Mouse (Mus musculus) lung, postnatal 0 days (tissue): ENCODE data around the gene Gbx2. TPM values are rescaled to one million over a fixed set of nuclear protein-coding genes. Genes with fewer than 3 reads are reported as not detected.
A peak's percentile ranks its signal among the peaks of the same experiment; 100 is the strongest.

Experiments used
- ATAC-seq: fragments of 200-750 bp; cut with Nextera tagmentation; 2 replicates; pipeline ENCODE4 v1.8.0; 2017; ENCODE audit warnings: moderate library complexity
- DNase-seq: peaks from one replicate; pipeline ENCODE4 v3.0.0-alpha.2; 2016; ENCODE audit warnings: low spot score
- H3K27ac ChIP-seq: fragments of 300-500 bp; sonication (generic); 2 replicates; pipeline ENCODE4 v1.5.1; 2014; ENCODE audit warnings: antibody characterized with exemption, mild to moderate bottlenecking, low read length, mixed read lengths
- H3K27me3 ChIP-seq: fragments of 300-500 bp; sonication (generic); replicated peaks from 2 replicates; pipeline ENCODE4 v1.6.1; 2014; ENCODE audit warnings: low read length, mixed read lengths; ENCODE audit not compliant: insufficient read depth
- H3K36me3 ChIP-seq: fragments of 300-500 bp; sonication (generic); 2 replicates; pipeline ENCODE4 v1.6.1; 2014; ENCODE audit warnings: low read length, mixed read lengths; ENCODE audit not compliant: insufficient read depth
- H3K4me1 ChIP-seq: fragments of 300-500 bp; sonication (generic); 2 replicates; pipeline ENCODE4 v1.6.1; 2014; ENCODE audit warnings: antibody characterized with exemption, low read depth, low read length, mixed read lengths; ENCODE audit not compliant: insufficient read depth
- H3K4me2 ChIP-seq: fragments of 300-500 bp; sonication (generic); replicated peaks from 2 replicates; pipeline ENCODE4 v1.6.1; 2014; ENCODE audit warnings: low read depth, mild to moderate bottlenecking, low read length, moderate library complexity, mixed read lengths
- H3K4me3 ChIP-seq: fragments of 300-500 bp; sonication (generic); 2 replicates; pipeline ENCODE4 v1.5.1; 2014; ENCODE audit warnings: low read depth, low read length
- H3K9ac ChIP-seq: fragments of 300-500 bp; sonication (generic); replicated peaks from 2 replicates; pipeline ENCODE4 v1.6.1; 2014; ENCODE audit warnings: low read depth, mild to moderate bottlenecking
- H3K9me3 ChIP-seq: fragments of 300-500 bp; sonication (generic); 2 replicates; pipeline ENCODE4 v1.6.1; 2016; ENCODE audit warnings: low read length, mixed read lengths
- CTCF ChIP-seq: IDR thresholded peaks from 2 replicates; pipeline ENCODE4 v1.5.1; 2016; ENCODE audit warnings: antibody characterized with exemption, mild to moderate bottlenecking
- EP300 ChIP-seq: IDR thresholded peaks from 2 replicates; pipeline ENCODE4 v1.6.1; 2016; ENCODE audit warnings: antibody characterized with exemption, mild to moderate bottlenecking, control low read depth
- WGBS: fragments of 180-500 bp; shearing (Covaris S2); extraction: QIAGEN DNeasy Blood & Tissue Kit; methylation state at CpG from one replicate; pipeline ENCODE4 v1.1.7; 2014; 5-methylcytosine and 5-hydroxymethylcytosine counted together
- polyA plus RNA-seq: library from polyadenylated mRNA; unstranded; fragments of >200 nt; fragmentation: Nextera tagmentation; extraction: Ambion mirVana; gene quantifications from 2 replicates; pipeline ENCODE4 v1.2.1, GENCODE M21; 2015

Gbx2 gene
- polyA plus RNA-seq, 1 experiment from 2014 or later = 0.13 TPM

GRCm38 (mm10) chr1:89902641-89903040 lies 28.3 kb downstream of the Gbx2 start:
- DNase-seq (no peak), ATAC-seq (no peak)
- H3K9ac ChIP-seq = no peak overlapping the region
- no peaks in the 10 kb centered on the region for H3K27me3 ChIP-seq
- no peak overlapping the region for H3K4me3 ChIP-seq
- H3K27ac ChIP-seq = no peak overlapping the region
- WGBS = 73% methylated on average over 1 of the region's 1 CpGs
- H3K36me3 ChIP-seq = no peaks in the 10 kb centered on the region
- TF ChIP-seq CTCF (no peak), EP300 (no peak)
- H3K4me2 ChIP-seq = no peak overlapping the region
- no peaks in the 10 kb centered on the region for H3K9me3 ChIP-seq
- no peaks in the 10 kb centered on the region for H3K4me1 ChIP-seq

DNA sequence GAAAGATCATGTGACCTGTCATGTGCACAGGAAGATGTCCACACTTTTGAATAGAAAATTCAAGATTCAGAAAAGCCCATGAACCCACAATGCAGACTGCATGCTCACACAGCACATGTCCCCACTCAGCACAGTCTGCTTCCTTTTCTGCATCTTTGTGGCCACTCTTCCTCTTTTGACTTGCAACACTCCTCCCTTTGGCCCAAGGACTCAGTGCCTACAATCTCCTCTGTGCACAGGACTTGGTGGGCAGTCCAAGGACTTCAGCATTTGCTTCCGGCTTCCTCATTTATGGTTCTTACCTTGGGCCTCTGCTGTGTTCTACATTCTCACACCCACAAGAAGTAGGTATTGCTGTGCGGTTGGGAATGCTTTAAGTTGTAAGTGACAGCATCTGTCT lies 28.7 kb downstream of the Gbx2 start:
- Histone ChIP-seq H3K9ac (no peak overlapping the region), H3K9me3 (no peaks in the 10 kb centered on the region), H3K27me3 (no peaks in the 10 kb centered on the region), H3K4me2 (no peak overlapping the region), H3K4me1 (no peaks in the 10 kb centered on the region), H3K4me3 (no peak overlapping the region), H3K27ac (no peak overlapping the region), H3K36me3 (no peaks in the 10 kb centered on the region)
- ATAC-seq = no peak
- 99% methylated on average over 2 of the region's 2 CpGs for WGBS
- DNase-seq = no peak
- TF ChIP-seq EP300 = no peak

DNA sequence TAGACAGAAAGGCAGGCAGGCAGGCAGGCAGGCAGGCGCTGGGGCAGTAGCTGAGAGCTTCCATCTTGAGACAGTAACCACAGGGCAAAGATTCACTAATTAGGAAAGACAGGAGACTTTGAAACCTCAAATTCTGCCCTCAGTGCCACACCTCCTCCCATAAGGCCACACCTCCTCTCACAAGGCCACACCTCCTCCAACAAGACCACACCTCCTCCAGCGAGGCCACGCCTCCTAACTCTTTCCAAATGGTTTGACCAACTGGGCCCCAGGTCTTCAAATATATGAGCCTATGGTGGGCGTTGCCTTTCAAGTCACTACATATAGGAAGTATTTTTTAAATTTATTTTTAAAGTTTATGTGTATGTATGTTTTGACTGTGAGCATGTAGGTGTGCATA lies 29.6 kb downstream of the Gbx2 start:
- H3K9me3 ChIP-seq = no peaks in the 10 kb centered on the region
- no peak for TF ChIP-seq EP300
- no peak for TF ChIP-seq CTCF
- H3K4me3 ChIP-seq = no peak overlapping the region
- no peaks in the 10 kb centered on the region for H3K27me3 ChIP-seq
- H3K36me3 ChIP-seq = no peaks in the 10 kb centered on the region
- no peak overlapping the region for H3K9ac ChIP-seq
- 77% methylated on average over 4 of the region's 4 CpGs for WGBS
- no peaks in the 10 kb centered on the region for H3K4me1 ChIP-seq
- ATAC-seq (no peak), DNase-seq (no peak)
- H3K27ac ChIP-seq = no peak overlapping the region
- no peak overlapping the region for H3K4me2 ChIP-seq

- H3K36me3 ChIP-seq = no peaks in the 10 kb centered on the region
- TF ChIP-seq CTCF = no peak
- TF ChIP-seq EP300 = no peak
- no peak overlapping the region for H3K27ac ChIP-seq
- H3K4me2 ChIP-seq = no peak overlapping the region
- no peaks in the 10 kb centered on the region for H3K9me3 ChIP-seq
- no peak overlapping the region for H3K4me3 ChIP-seq
- DNase-seq (no peak), ATAC-seq (no peak)
- WGBS = 63% methylated on average over 11 of the region's 11 CpGs
- no peaks in the 10 kb centered on the region for H3K4me1 ChIP-seq
- H3K27me3 ChIP-seq = no peaks in the 10 kb centered on the region
- H3K9ac ChIP-seq = no peak overlapping the region
These were observed 31.1 kb downstream of the Gbx2 start for GRCm38 (mm10) chr1:89899761-89900445.

DNA sequence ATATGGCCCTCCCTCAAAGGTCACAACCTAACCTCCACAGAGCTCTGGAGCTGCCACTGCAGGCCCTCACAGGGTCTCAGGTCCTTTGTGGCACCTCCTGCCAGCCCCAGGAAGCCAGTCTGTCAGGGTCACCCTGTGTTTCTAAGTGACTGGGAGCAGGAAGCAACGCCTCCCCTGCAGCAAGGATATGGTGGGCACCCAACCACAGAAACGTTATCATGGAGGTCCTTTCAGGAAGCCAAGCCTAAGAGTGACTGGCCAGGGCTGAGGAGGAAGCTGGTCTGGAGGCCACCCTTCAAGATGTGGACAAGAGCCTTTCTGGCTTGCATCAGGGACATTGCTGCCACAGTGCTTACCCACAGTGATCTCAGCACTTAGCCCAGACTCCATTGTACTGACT lies 31.9 kb downstream of the Gbx2 start:
- Histone ChIP-seq H3K9me3 (no peaks in the 10 kb centered on the region), H3K4me2 (no peak overlapping the region), H3K4me3 (no peak overlapping the region), H3K36me3 (no peaks in the 10 kb centered on the region), H3K27me3 (no peaks in the 10 kb centered on the region), H3K27ac (no peak overlapping the region), H3K4me1 (no peaks in the 10 kb centered on the region), H3K9ac (no peak overlapping the region)
- WGBS = 72% methylated on average over 2 of the region's 2 CpGs
- no peak for TF ChIP-seq CTCF
- TF ChIP-seq EP300 = no peak
- DNase-seq = no peak
- no peak for ATAC-seq

GRCm38 (mm10) chr1:89895801-89896200 lies 35.2 kb downstream of the Gbx2 start:
- no peaks in the 10 kb centered on the region for H3K4me1 ChIP-seq
- TF ChIP-seq EP300 (no peak), CTCF (no peak)
- H3K9ac ChIP-seq = no peak overlapping the region
- WGBS = 82% methylated on average over 5 of the region's 5 CpGs
- H3K4me3 ChIP-seq = no peak overlapping the region
- H3K4me2 ChIP-seq = no peak overlapping the region
- no peak for DNase-seq
- no peak for ATAC-seq
- H3K36me3 ChIP-seq = peaks cover 3% of the 10 kb centered on the region; the same call in 1 of the 2 replicates
- no peaks in the 10 kb centered on the region for H3K27me3 ChIP-seq
- H3K9me3 ChIP-seq = no peaks in the 10 kb centered on the region
- H3K27ac ChIP-seq = no peak overlapping the region

DNA sequence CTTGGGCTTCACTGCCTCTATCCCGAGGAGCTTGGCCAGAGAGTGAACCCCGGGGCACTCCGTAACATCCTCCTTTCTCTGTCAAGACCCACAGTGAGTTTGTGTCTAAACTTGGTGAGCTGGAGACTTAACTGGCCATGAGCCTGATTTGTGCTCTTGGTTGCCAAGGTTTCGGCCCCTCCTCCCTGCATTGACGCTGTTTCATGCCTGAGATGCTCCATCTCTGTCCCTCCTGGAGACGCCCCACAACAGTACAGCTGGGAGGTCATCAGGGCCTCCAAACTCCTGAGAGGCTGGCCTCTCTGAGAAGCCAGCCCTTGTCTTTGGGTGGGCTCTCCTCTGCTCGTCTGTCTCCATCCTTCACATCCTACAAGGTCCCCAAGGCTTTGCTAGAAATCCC lies 38.7 kb downstream of the Gbx2 start:
- Histone ChIP-seq H3K4me1 (no peaks in the 10 kb centered on the region), H3K27me3 (no peaks in the 10 kb centered on the region), H3K9me3 (no peaks in the 10 kb centered on the region), H3K4me2 (no peak overlapping the region), H3K27ac (no peak overlapping the region), H3K36me3 (peaks cover 10% of the 10 kb centered on the region; the same call in 1 of the 2 replicates), H3K4me3 (no peak overlapping the region), H3K9ac (no peak overlapping the region)
- no peak for TF ChIP-seq EP300
- no peak for TF ChIP-seq CTCF
- peak; percentile 11; the same call in 1 of the 2 replicates for ATAC-seq
- no peak for DNase-seq
- 53% methylated on average over 7 of the region's 7 CpGs for WGBS
